Mouse (Mus musculus) cortical plate, adult 2 months (tissue): Measurements from ENCODE around the gene Hbs1l.

Experiments
- CTCF ChIP-seq: fragments of 200-500 bp; IDR thresholded peaks from 2 replicates; pipeline ENCODE4 v1.5.1; 2011; ENCODE audit warnings: mild to moderate bottlenecking, control low read depth, low read length; ENCODE audit not compliant: insufficient read depth; ENCODE audit errors: extremely low read depth
- POLR2A ChIP-seq: fragments of 200-500 bp; IDR thresholded peaks from 2 replicates; pipeline ENCODE4 v1.6.1; 2011; ENCODE audit warnings: mild to moderate bottlenecking, low read length, control low read depth; ENCODE audit not compliant: insufficient read depth; ENCODE audit errors: extremely low read depth

- TF ChIP-seq CTCF (no peak), POLR2A (no peak)
These were observed 401 bp upstream of the Hbs1l start for GRCm38 (mm10) chr10:21295397-21295758.
